Mouse (Mus musculus) frontal cortex, adult 2 months (tissue): ENCODE measurements around the gene Olfr1223. TPM values are rescaled to one million over a fixed set of nuclear protein-coding genes. Genes with fewer than 3 reads are reported as not detected.
"Not testable (repeated sequence)": the region's sequence is repeated elsewhere in the genome, so short reads cannot be mapped to it uniquely, and the experiment has no call there.

Experiments used
- DNase-seq, 2 experiments: peaks; one replicate each; pipeline ENCODE4 v3.0.0; 2022; ENCODE audit warnings: low spot score in 1 of 2; ENCODE audit errors: extremely low spot score in 1 of 2
- polyA plus RNA-seq: library from polyadenylated mRNA; depleted of rRNA; stranded (reverse); fragments of >200 nt; gene quantifications from 2 replicates; pipeline ENCODE4 v1.2.3, GENCODE M21; 2012; rRNA removed

The Olfr1223 gene
- not detected in 2 replicates for polyA plus RNA-seq

DNA sequence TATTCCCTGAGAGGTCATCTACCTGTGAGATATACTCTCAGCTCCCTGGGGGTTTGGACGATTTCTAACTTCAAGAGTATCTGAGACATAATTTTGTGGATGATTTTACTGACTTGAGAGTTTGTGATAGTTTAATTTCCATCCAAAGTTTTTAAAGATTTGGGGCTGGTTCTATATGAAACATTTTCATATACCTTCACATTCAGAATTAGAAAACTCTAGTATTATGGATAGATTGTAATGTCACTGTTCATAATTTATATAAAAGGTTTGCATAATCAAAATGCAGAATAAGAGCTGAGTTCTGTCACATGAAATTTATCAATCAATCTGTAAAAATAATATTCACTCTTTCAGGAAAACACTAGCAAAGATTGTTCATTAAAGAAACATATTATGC lies at the start of gene Olfr1223:
Olfr1223 (minus strand) TSS at position 101 of the 400 bp plus-strand sequence.
- no peak for DNase-seq

- no peak for DNase-seq
These were observed 48.6 kb upstream of the Olfr1223 start, which contains the start of gene Olfr1226 for GRCm38 (mm10) chr2:89199948-89200347. Olfr1226 (minus strand) TSS chr2:89200048.

DNA sequence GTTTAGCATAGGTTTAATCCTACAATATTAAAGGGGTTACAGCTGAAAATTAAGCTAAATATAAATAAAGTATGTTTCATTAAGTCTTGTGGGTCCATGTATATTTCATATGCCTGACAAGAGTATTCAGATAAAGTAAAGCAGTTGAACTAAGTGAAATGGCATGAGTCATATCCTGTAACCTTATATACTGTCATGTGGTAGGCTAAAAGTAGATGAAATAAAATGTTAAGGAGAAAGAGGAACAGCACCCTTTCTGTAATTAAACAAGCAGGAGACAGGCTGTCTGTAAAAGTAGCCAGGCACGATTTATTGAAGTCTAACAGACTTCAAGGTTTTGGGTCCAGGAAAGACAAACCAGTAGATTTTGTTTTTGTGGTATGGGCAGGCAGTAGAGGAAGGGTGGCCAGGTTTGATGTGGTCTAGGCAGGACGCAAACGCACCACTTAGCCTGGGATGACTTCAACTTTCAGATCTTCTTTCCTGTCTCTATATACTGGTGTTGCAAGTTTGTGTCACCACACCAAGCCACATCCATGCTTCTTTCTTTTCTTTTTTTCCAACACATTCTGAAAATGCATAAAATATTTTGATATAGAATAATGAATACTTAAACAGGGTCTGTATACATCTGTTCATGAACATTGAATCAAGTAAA lies 45.1 kb upstream of the Olfr1223 start:
- DNase-seq, result no peak

DNA sequence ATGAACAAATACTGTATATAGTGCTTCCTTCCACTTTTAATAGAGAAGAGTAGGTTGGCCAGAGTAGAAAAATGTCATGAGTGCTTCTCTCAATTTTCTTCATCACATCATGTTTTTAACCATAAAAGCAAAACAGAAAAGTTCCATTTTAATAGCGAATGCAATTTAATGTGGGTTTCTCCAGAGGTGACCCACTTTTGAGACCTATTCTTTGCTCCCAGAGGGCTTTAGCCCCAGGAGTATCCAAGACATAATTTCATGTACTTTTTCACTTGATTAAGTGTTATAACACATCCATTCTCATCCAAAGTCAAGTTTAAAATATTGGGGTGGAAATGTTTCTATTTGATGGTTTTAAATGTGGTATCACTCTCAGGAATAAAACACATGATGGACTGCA lies 23.2 kb upstream of the Olfr1223 start, which contains the start of gene Olfr1225:
Olfr1225 (minus strand) TSS at position 101 of the 400 bp plus-strand sequence.
- DNase-seq, result no peak

- not testable (repeated sequence) for DNase-seq
These were observed 13.4 kb upstream of the Olfr1223 start for GRCm38 (mm10) chr2:89164711-89165110.

DNA sequence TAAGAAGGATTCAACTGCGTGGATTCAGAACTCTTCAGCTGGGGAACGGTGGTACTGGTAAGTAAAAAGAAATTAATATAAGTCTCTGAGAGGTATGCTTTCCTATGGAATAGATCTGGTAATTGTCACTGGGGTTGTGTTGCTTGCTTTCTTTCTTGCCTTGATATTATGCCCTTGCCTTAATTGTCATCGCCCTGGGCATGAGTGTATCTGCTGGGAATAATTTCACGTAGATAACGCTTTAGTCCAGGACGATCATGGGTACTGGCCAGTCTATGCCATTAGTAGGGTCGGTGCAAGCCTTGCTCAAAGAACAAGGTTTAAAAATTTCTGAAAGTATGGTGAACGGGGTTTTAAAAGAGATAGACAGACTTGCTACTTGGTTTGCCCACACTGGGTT lies 12.6 kb upstream of the Olfr1223 start, which contains the start of gene Olfr1224-ps1:
Olfr1224-ps1 (minus strand) TSS at position 101 of the 400 bp plus-strand sequence.
- DNase-seq, result not testable (repeated sequence)

- DNase-seq, result no peak
These were observed 18.4 kb downstream of the Olfr1223 start, which contains the start of gene Olfr1222 for GRCm38 (mm10) chr2:89132954-89133353. Olfr1222 (minus strand) TSS chr2:89133054.

DNA sequence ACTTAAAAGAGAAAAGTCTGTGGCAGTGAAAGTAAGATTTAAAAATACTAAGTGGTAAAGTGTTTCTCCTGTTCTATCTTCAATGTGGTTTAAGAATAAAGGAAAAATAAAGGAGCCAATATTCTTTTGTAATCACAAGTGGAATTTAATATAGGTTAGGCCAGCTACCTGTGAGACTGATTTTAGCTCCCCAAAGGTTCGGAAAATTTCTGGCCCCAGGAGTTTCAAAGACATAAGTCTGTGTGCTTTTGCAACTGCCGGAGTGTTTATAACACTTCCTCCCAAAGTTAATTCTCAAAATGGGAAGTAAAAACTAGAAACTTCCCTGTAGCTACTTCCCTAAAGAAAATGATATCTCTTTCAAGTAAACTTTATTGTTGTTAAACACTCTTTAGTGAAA lies 34.2 kb downstream of the Olfr1223 start, which contains the start of gene Olfr1221:
Olfr1221 (minus strand) TSS at position 101 of the 400 bp plus-strand sequence.
- no peak for DNase-seq

- DNase-seq, result no peak
These were observed 44.6 kb downstream of the Olfr1223 start, which contains the start of gene Olfr1220 for GRCm38 (mm10) chr2:89106735-89107134. Olfr1220 (minus strand) TSS chr2:89106835.

- DNase-seq, result no peak
These were observed 45.7 kb downstream of the Olfr1223 start for GRCm38 (mm10) chr2:89105651-89106050.

DNA sequence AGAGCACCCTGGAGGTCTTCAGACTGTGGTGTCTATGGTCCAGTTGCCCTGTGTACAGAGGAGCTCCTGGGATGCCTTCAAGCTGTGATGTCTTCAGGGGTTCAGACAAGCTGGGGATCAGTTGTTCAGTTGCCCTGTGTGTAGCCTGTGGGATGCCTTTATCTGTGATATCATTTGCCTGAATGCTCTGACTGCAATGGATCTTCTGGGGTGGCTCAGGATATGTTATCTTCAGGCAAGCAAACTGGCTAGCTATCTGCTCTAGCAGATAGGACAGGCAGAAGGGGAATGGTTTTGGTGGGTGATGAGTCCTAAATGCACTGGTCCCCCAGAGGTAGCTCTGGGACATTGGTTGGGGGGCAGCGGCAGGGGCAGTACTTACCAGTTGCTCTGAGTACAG lies 57.5 kb downstream of the Olfr1223 start:
- DNase-seq, result no peak

Other genes starting within 250 kb of the Olfr1223 start
- not detected in 2 replicates for gene Olfr1208, start 249.2 kb downstream of the Olfr1223 start, polyA plus RNA-seq
- not detected in 2 replicates for gene Olfr1209, start 236.4 kb downstream of the Olfr1223 start, polyA plus RNA-seq
- gene Olfr1211, start 213.4 kb downstream of the Olfr1223 start, polyA plus RNA-seq, result not detected in 2 replicates
- gene Olfr1212, start 197.6 kb downstream of the Olfr1223 start, polyA plus RNA-seq, result not detected in 2 replicates
- not detected in 2 replicates for gene Gm13762, start 171.3 kb downstream of the Olfr1223 start, polyA plus RNA-seq
- gene Olfr1214, start 158.9 kb downstream of the Olfr1223 start, polyA plus RNA-seq, result not detected in 2 replicates
- gene Olfr1215, start 144.6 kb downstream of the Olfr1223 start, polyA plus RNA-seq, result not detected in 2 replicates
- gene Olfr1216, start 133.2 kb downstream of the Olfr1223 start, polyA plus RNA-seq, result not detected in 2 replicates
- gene Olfr1217, start 119.5 kb downstream of the Olfr1223 start, polyA plus RNA-seq, result 0.15 TPM in 1 of 2 replicates, not detected in the other
- gene Olfr1218, start 90.4 kb downstream of the Olfr1223 start, polyA plus RNA-seq, result not detected in 2 replicates
- not detected in 2 replicates for gene Olfr1219, start 68.0 kb downstream of the Olfr1223 start, polyA plus RNA-seq
- gene Olfr1220, start 44.7 kb downstream of the Olfr1223 start, polyA plus RNA-seq, result not detected in 2 replicates
- gene Olfr1221, start 34.3 kb downstream of the Olfr1223 start, polyA plus RNA-seq, result not detected in 2 replicates
- not detected in 2 replicates for gene Olfr1222, start 18.5 kb downstream of the Olfr1223 start, polyA plus RNA-seq
- gene Olfr1224-ps1, start 12.5 kb upstream of the Olfr1223 start, polyA plus RNA-seq, result not detected in 2 replicates
- not detected in 2 replicates for gene Olfr1225, start 23.1 kb upstream of the Olfr1223 start, polyA plus RNA-seq
- 0.02 TPM in 1 of 2 replicates, not detected in the other for gene Olfr1226, start 48.5 kb upstream of the Olfr1223 start, polyA plus RNA-seq
- 0.12 TPM in 1 of 2 replicates, not detected in the other for gene Olfr1228, start 102.5 kb upstream of the Olfr1223 start, polyA plus RNA-seq
- not detected in 2 replicates for gene Olfr1229, start 136.5 kb upstream of the Olfr1223 start, polyA plus RNA-seq
- not detected in 2 replicates for gene Olfr1230, start 145.7 kb upstream of the Olfr1223 start, polyA plus RNA-seq
- not detected in 2 replicates for gene Olfr1231, start 155.5 kb upstream of the Olfr1223 start, polyA plus RNA-seq
- gene Olfr1232, start 178.1 kb upstream of the Olfr1223 start, polyA plus RNA-seq, result not detected in 2 replicates
- gene Olfr1233, start 190.8 kb upstream of the Olfr1223 start, polyA plus RNA-seq, result not detected in 2 replicates
- not detected in 2 replicates for gene Olfr1234, start 213.3 kb upstream of the Olfr1223 start, polyA plus RNA-seq